Mouse (Mus musculus) hindbrain, postnatal 0 days (tissue): ENCODE measurements at regions not wholly inside any gene's neighbourhood (a gene's known extent, or its start where the extent isn't known, plus 50 kb on each side); places are given as distances from the start of the nearest gene placed in this dataset.

Experiments used
- ATAC-seq: fragments of 200-750 bp; cut with Nextera tagmentation; 2 replicates; pipeline ENCODE4 v1.8.0; 2017; ENCODE audit warnings: mild to moderate bottlenecking, moderate TSS enrichment, moderate library complexity
- DNase-seq: peaks from one replicate; pipeline ENCODE4 v3.0.0-alpha.2; 2015; ENCODE audit warnings: low spot score
- H3K27ac ChIP-seq: fragments of 300-500 bp; sonication (generic); 2 replicates; pipeline ENCODE4 v1.5.1; 2014; ENCODE audit warnings: mild to moderate bottlenecking
- H3K27me3 ChIP-seq: fragments of 300-500 bp; sonication (generic); 2 replicates; pipeline ENCODE4 v1.6.1; 2014; ENCODE audit warnings: low read length, mixed read lengths; ENCODE audit not compliant: insufficient read depth
- H3K36me3 ChIP-seq: fragments of 300-500 bp; sonication (generic); 2 replicates; pipeline ENCODE4 v1.6.1; 2014; ENCODE audit warnings: low read length, mixed read lengths; ENCODE audit not compliant: insufficient read depth
- H3K4me1 ChIP-seq: fragments of 300-500 bp; sonication (generic); 2 replicates; pipeline ENCODE4 v1.6.1; 2014; ENCODE audit warnings: antibody characterized with exemption, low read length, mixed read lengths; ENCODE audit not compliant: insufficient read depth
- H3K4me2 ChIP-seq: fragments of 300-500 bp; sonication (generic); 2 replicates; pipeline ENCODE4 v1.6.1; 2014; ENCODE audit warnings: low read depth, mild to moderate bottlenecking, low read length, moderate library complexity, mixed read lengths
- H3K4me3 ChIP-seq: fragments of 300-500 bp; sonication (generic); 2 replicates; pipeline ENCODE4 v1.5.1; 2014; ENCODE audit warnings: low read length
- H3K9ac ChIP-seq: fragments of 300-500 bp; sonication (generic); replicated peaks from 2 replicates; pipeline ENCODE4 v1.6.1; 2014; ENCODE audit warnings: mild to moderate bottlenecking, low read length, moderate library complexity, mixed read lengths
- H3K9me3 ChIP-seq: fragments of 300-500 bp; sonication (generic); 2 replicates; pipeline ENCODE4 v1.6.1; 2016; ENCODE audit warnings: low read length, mixed read lengths
- CTCF ChIP-seq: IDR thresholded peaks from 2 replicates; pipeline ENCODE4 v1.5.1; 2016; ENCODE audit warnings: antibody characterized with exemption, control low read depth, low read depth
- WGBS: fragments of 180-500 bp; shearing (Covaris S2); extraction: QIAGEN DNeasy Blood & Tissue Kit; methylation state at CpG from one replicate; pipeline ENCODE4 v1.1.7; 2014; 5-methylcytosine and 5-hydroxymethylcytosine counted together

GRCm38 (mm10) chr9:61776446-61776845 lies 137.9 kb downstream of the Rplp1 start:
- H3K4me3 ChIP-seq = no peak overlapping the region
- no peaks in the 10 kb centered on the region for H3K4me1 ChIP-seq
- H3K9ac ChIP-seq = no peak overlapping the region
- H3K27ac ChIP-seq = no peak overlapping the region
- no peak for TF ChIP-seq CTCF
- DNase-seq (no peak), ATAC-seq (no peak)
- 96% methylated on average over 2 of the region's 2 CpGs for WGBS
- no peak overlapping the region for H3K4me2 ChIP-seq
- H3K27me3 ChIP-seq = no peaks in the 10 kb centered on the region
- H3K36me3 ChIP-seq = no peaks in the 10 kb centered on the region
- no peaks in the 10 kb centered on the region for H3K9me3 ChIP-seq

GRCm38 (mm10) chr9:61770207-61770955 lies 144.0 kb downstream of the Rplp1 start:
- 84% methylated on average over 17 of the region's 17 CpGs for WGBS
- Histone ChIP-seq H3K4me2 (no peak overlapping the region), H3K4me1 (no peaks in the 10 kb centered on the region), H3K9me3 (no peaks in the 10 kb centered on the region), H3K4me3 (no peak overlapping the region), H3K36me3 (no peaks in the 10 kb centered on the region), H3K27ac (no peak overlapping the region), H3K9ac (no peak overlapping the region), H3K27me3 (no peaks in the 10 kb centered on the region)
- TF ChIP-seq CTCF = no peak
- DNase-seq = no peak
- ATAC-seq = no peak

GRCm38 (mm10) chr9:61766187-61766586 lies 148.2 kb downstream of the Rplp1 start:
- Histone ChIP-seq H3K4me1 (0 out of 2 replicates have a peak, but pooled peaks cover 3% of the 10 kb centered on the region), H3K9me3 (no peaks in the 10 kb centered on the region), H3K4me2 (no peak overlapping the region), H3K27me3 (no peaks in the 10 kb centered on the region), H3K27ac (no peak overlapping the region), H3K36me3 (no peaks in the 10 kb centered on the region), H3K9ac (no peak overlapping the region), H3K4me3 (no peak overlapping the region)
- DNase-seq = no peak
- ATAC-seq = no peak
- 57% methylated on average over 6 of the region's 6 CpGs for WGBS
- TF ChIP-seq CTCF = no peak

- 68% methylated on average over 5 of the region's 5 CpGs for WGBS
Observed at GRCm38 (mm10) chr9:61765366-61765765, 149.0 kb downstream of the Rplp1 start.

GRCm38 (mm10) chr9:61757806-61758205 lies 156.5 kb downstream of the Rplp1 start:
- DNase-seq (no peak), ATAC-seq (no peak)
- no peak overlapping the region for H3K9ac ChIP-seq
- 88% methylated on average over 3 of the region's 3 CpGs for WGBS
- no peaks in the 10 kb centered on the region for H3K27me3 ChIP-seq
- no peak overlapping the region for H3K4me2 ChIP-seq
- H3K27ac ChIP-seq = no peak overlapping the region
- peaks cover 12% of the 10 kb centered on the region for H3K4me1 ChIP-seq
- H3K9me3 ChIP-seq = no peaks in the 10 kb centered on the region
- TF ChIP-seq CTCF = no peak
- H3K36me3 ChIP-seq = no peaks in the 10 kb centered on the region
- no peak overlapping the region for H3K4me3 ChIP-seq

More at GRCm38 (mm10) chr9:61765366-61765765, 149.0 kb downstream of the Rplp1 start:
- no peaks in the 10 kb centered on the region for H3K9me3 ChIP-seq
- H3K27me3 ChIP-seq = no peaks in the 10 kb centered on the region
- H3K4me3 ChIP-seq = no peak overlapping the region
- no peak overlapping the region for H3K27ac ChIP-seq
- DNase-seq (no peak), ATAC-seq (no peak)
- no peaks in the 10 kb centered on the region for H3K36me3 ChIP-seq
- no peak overlapping the region for H3K4me2 ChIP-seq
- no peak for TF ChIP-seq CTCF
- H3K4me1 ChIP-seq = 0 out of 2 replicates have a peak, but pooled peaks cover 3% of the 10 kb centered on the region
- H3K9ac ChIP-seq = no peak overlapping the region

GRCm38 (mm10) chr9:61756801-61757342 lies 157.5 kb downstream of the Rplp1 start:
- no peaks in the 10 kb centered on the region for H3K9me3 ChIP-seq
- H3K9ac ChIP-seq = 0 out of 2 replicates have a peak overlapping the region, but pooled peaks have one; percentile 31
- peak; percentile 81 for ATAC-seq
- peak; percentile 86 for DNase-seq
- TF ChIP-seq CTCF = no peak
- no peak overlapping the region for H3K4me3 ChIP-seq
- H3K27ac ChIP-seq = peak overlapping the region; percentile 32; the same call in 1 of the 2 replicates
- no peaks in the 10 kb centered on the region for H3K27me3 ChIP-seq
- 27% methylated on average over 24 of the region's 24 CpGs for WGBS
- H3K36me3 ChIP-seq = no peaks in the 10 kb centered on the region
- peaks cover 12% of the 10 kb centered on the region for H3K4me1 ChIP-seq
- H3K4me2 ChIP-seq = peak overlapping the region; percentile 11; the same call in 1 of the 2 replicates

- H3K4me3 ChIP-seq = no peak overlapping the region
- no peaks in the 10 kb centered on the region for H3K27me3 ChIP-seq
- H3K4me2 ChIP-seq = peak overlapping the region; percentile 11; the same call in 1 of the 2 replicates
- 45% methylated on average over 15 of the region's 15 CpGs for WGBS
- H3K4me1 ChIP-seq = peaks cover 12% of the 10 kb centered on the region
- no peak overlapping the region for H3K9ac ChIP-seq
- no peaks in the 10 kb centered on the region for H3K36me3 ChIP-seq
- H3K9me3 ChIP-seq = no peaks in the 10 kb centered on the region
- DNase-seq (peak; percentile 34), ATAC-seq (peak; percentile 41)
- no peak for TF ChIP-seq CTCF
- peak overlapping the region; percentile 32; the same call in 1 of the 2 replicates for H3K27ac ChIP-seq
Observed at GRCm38 (mm10) chr9:61756224-61756800, 158.0 kb downstream of the Rplp1 start.
